Mouse (Mus musculus) left cerebral cortex, postnatal 10 days (tissue): ENCODE measurements around the gene Gm44965. TPM values are rescaled to one million over a fixed set of nuclear protein-coding genes. Genes with fewer than 3 reads are reported as not detected.
A peak's percentile ranks its signal among the peaks of the same experiment; 100 is the strongest.

ENCODE experiments used
- DNase-seq, 2 experiments: peaks; one replicate each; pipeline ENCODE4 v3.0.0; 2021 to 2022; ENCODE audit warnings: low spot score in 2 of 2, mixed read lengths in 1 of 2; ENCODE audit errors: extremely low spot score in 1 of 2
- intact Hi-C: fragments of 180-260 bp; cut with DNase I; formaldehyde crosslinking; loops from one replicate; pipeline ENCODE4 v1.15.1; 2025
- total RNA-seq, 2 experiments: library from RNA; stranded (reverse); gene quantifications; 2 replicates each; pipeline ENCODE4 v1.2.3; 2021

Gm44965 gene
- total RNA-seq: not detected

- intact Hi-C loops: loop anchor here (5.0 kb wide), 1 partner anchor 39 kb away; no protein-coding TSS in a partner anchor
- DNase-seq: peak; percentile 87 to 98
Observed at GRCm38 (mm10) chr6:48593158-48594042, at the start of gene Gm44965, which contains the start of gene Repin1. Gene Gm44965 (plus strand): TSS chr6:48593941. Gene Repin1 (plus strand): TSS chr6:48593883.

DNA sequence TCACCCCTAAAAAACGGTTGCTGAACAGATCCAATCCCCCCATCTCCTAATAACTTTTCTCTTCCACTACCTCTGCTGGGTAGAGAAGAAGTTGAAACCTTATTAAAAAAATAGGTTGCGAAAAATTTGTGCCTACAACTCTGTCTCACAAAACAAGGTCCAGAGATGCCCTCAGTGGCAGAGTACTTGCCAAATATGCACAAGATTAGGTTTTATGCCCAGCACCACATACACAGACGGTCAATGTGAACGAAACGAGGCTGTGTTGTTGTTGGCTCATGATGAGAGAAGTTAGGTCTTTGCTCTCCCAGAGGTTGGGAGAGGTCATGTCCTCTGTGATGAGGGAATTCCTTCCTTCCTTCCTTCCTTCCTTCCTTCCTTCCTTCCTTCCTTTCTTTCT lies 48.5 kb upstream of the Gm44965 start:
- intact Hi-C loops: no loop called here
- DNase-seq: no peak

GRCm38 (mm10) chr6:48546271-48546670 lies 47.5 kb upstream of the Gm44965 start:
- intact Hi-C loops: no loop called here

GRCm38 (mm10) chr6:48546858-48547257 lies 46.9 kb upstream of the Gm44965 start:
- no peak for DNase-seq
- intact Hi-C loops: no loop called here

More at GRCm38 (mm10) chr6:48546271-48546670, 47.5 kb upstream of the Gm44965 start:
- DNase-seq: peak in 1 of 2 experiments; percentile 54

GRCm38 (mm10) chr6:48548314-48548713 lies 45.4 kb upstream of the Gm44965 start:
- DNase-seq: no peak
- intact Hi-C loops: no loop called here

GRCm38 (mm10) chr6:48552918-48553317 lies 40.8 kb upstream of the Gm44965 start:
- DNase-seq: no peak
- intact Hi-C loops: no loop called here

GRCm38 (mm10) chr6:48553819-48554218 lies 39.9 kb upstream of the Gm44965 start:
- DNase-seq: no peak
- intact Hi-C loops: no loop called here

- peak; percentile 97 to 99 for DNase-seq
- intact Hi-C loops: no loop called here
Observed at GRCm38 (mm10) chr6:48554280-48555103, 39.2 kb upstream of the Gm44965 start, which contains the start of gene Lrrc61. Gene Lrrc61 (plus strand): TSS chr6:48554796.

DNA sequence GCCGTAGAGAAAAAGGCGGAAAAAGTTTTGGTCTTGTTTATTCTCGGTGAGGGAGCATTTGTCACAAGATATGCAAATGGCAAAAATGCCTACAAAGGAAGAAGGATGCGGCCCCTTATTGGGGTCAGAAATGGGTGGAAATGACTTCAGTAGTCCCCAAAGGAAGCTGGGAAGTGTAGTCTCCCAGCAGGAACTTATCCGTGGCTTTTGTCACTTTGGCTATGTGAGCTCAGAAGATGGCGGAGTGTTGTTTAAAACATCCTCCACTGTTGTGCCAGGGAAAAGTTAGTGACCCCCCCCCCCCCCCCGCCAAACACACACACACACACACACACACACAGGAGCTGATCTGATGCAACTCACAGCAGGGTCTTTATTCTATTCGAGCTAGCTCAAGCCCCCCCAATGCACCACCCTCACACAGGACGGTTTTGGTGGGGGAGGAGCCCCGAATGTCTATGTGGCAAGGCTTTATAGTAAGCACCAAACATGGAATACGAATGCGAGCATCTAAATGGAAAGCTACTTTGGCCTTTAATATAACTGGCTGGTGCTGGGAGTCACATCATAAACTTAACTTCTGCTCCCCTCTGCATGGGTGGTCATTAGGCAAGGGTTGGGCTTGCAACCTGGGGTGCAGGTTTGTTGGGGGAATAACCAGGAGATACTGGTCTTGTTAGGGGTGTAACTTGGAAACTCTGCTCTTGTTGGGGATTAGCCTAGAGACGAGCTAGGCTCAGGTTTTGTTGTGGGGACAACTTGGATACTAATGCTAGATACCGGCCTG lies 38.4 kb upstream of the Gm44965 start:
- intact Hi-C loops: no loop called here
- DNase-seq: peak; percentile 53 to 70

GRCm38 (mm10) chr6:48555956-48556355 lies 37.8 kb upstream of the Gm44965 start:
- no peak for DNase-seq
- intact Hi-C loops: no loop called here

- intact Hi-C loops: no loop called here
Observed at GRCm38 (mm10) chr6:48565693-48566310, 27.9 kb upstream of the Gm44965 start.

GRCm38 (mm10) chr6:48566312-48566711 lies 27.4 kb upstream of the Gm44965 start:
- peak in 1 of 2 experiments; percentile 68 for DNase-seq

More at GRCm38 (mm10) chr6:48565693-48566310, 27.9 kb upstream of the Gm44965 start:
- DNase-seq: no peak

DNA sequence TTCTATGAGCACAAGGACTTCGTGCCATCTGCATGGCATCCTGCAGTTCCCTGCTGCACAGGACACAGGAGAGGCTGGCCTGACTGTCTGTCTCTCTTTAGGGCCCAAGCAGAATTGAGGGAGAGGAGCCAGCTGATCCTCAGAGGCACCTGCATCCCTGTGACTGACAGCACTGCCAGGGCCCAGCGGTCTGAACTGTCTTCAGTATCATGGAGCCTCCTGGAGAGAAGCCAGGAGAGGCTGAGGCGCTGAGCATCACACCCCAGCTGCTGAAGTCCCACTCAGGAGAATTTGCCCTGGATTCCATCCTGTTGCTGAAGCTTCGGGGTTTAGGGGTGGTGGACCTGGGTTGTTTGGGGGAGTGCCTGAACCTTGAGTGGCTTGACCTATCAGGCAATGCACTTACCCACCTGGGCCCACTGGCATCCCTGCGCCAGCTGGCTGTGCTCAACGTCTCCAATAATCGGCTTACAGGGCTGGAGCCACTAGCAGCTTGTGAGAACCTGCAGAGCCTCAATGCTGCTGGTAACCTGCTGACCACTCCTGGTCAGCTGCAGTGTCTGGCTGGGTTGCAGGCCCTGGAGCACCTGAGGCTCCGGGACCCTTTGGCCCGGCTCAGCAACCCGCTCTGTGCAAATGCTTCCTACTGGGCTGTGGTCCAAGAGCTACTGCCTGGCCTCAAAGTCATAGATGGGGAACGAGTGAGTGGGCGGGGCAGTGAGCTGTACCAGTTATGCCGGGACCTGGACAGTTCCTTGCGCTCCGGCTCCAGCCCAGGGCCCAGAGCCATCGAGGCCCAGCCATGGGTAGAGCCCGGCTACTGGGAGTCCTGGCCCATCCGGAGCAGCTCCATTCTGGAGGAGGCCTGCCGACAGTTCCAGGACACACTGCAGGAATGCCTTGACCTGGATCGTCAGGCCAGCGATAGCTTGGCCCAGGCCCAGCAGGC lies 25.4 kb upstream of the Gm44965 start:
- DNase-seq: peak in 1 of 2 experiments; percentile 53
- intact Hi-C loops: no loop called here

More at GRCm38 (mm10) chr6:48566312-48566711, 27.4 kb upstream of the Gm44965 start:
- intact Hi-C loops: no loop called here

DNA sequence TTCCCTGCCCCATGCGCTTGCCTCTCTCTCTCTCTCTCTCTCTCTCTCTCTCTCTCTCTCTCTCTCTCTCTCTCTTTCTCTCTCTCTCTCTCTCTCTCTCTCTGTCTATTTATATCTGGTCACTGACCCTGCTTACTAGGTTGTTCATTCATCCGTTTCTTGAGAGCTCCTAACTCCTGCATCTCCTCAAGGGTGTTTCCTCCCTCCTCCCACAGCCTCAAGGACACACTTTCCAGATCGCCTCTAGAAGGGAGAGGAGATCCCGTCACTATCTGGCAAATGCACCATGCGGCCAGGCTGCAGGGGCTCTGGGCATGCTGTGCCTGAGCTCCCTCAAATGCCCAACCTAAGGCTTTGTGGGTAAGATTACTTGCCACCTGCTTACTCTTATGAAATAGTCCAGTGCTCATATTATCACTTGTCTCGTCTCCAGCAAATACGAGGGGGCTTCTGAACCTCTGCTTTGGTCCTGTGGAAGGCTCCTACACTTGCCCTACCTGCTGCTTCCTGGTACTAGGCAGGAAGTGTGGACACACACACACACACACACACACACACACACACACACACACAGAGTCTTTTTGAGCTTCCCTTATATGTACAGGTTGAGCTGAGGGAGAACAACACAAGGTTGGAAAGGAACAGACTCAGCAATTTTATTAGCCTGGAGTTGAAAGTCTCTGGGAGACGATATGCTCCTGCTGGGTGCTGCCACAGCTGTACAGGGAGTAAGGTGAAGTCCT lies 24.5 kb upstream of the Gm44965 start:
- intact Hi-C loops: no loop called here
- DNase-seq: no peak

DNA sequence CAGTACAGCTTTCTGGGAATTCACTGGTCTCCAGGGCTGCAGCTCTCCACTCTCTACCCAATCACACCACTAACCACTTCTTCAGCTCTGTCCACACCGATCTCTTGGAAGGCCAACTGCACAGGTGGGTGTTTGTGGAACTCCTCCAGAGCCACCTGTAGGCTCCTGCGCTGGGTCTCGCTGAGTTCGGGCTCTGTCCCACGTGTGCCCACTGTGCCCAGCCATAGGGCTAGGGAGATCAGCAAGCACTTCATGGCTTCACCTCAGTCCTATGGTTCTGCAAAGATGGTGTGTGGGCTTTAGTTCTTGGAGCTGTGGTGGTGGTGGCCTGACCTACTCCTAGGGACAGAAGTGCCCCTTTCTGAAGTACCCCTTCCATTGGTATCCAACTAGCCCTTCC lies 21.7 kb upstream of the Gm44965 start:
- intact Hi-C loops: no loop called here
- no peak for DNase-seq

- DNase-seq: peak in 1 of 2 experiments; percentile 44
- intact Hi-C loops: no loop called here
Observed at GRCm38 (mm10) chr6:48572572-48573061, 21.1 kb upstream of the Gm44965 start, which contains the start of gene Rarres2. Gene Rarres2 (minus strand): TSS chr6:48572789.
